Mouse (Mus musculus) MEL (cell line): Measurements from ENCODE around the gene Ppt2. TPM values are rescaled to one million over a fixed set of nuclear protein-coding genes. Genes with fewer than 3 reads are reported as not detected.

Experiments
- DNase-seq: peaks from one replicate; pipeline ENCODE4 v3.0.0; 2011; ENCODE audit warnings: low read depth, low spot score
- H3K27ac ChIP-seq: 2 replicates; pipeline ENCODE4 v1.5.1; 2012; ENCODE audit warnings: low read depth, mild to moderate bottlenecking, control low read depth, low read length, moderate library complexity; ENCODE audit not compliant: control insufficient read depth
- H3K27me3 ChIP-seq, 2 experiments: fragments of 150-350 bp in 1 of 2; sonication (generic) in 1 of 2; 2 replicates each; pipeline ENCODE4 v1.6.1; 2012; ENCODE audit warnings: low read length in 2 of 2, mild to moderate bottlenecking in 2 of 2, improper control_type of control experiment in 1 of 2, moderate library complexity in 1 of 2; ENCODE audit not compliant: insufficient read depth in 2 of 2, control insufficient read depth in 1 of 2
- H3K36me3 ChIP-seq, 2 experiments: 2 replicates each; pipeline ENCODE4 v1.6.1; 2012 to 2014; ENCODE audit warnings: low read length in 2 of 2, improper control_type of control experiment in 1 of 2, inconsistent platforms in 1 of 2, mild to moderate bottlenecking in 1 of 2; ENCODE audit not compliant: insufficient read depth in 2 of 2, control insufficient read depth in 1 of 2
- H3K4me1 ChIP-seq, 2 experiments: fragments of 150-350 bp in 1 of 2; sonication (generic) in 1 of 2; 2 replicates each; pipeline ENCODE4 v1.6.1; 2012; ENCODE audit warnings: low read length in 2 of 2, improper control_type of control experiment in 1 of 2, mild to moderate bottlenecking in 1 of 2; ENCODE audit not compliant: insufficient read depth in 2 of 2, control insufficient read depth in 1 of 2
- H3K4me3 ChIP-seq, 2 experiments: fragments of 150-350 bp in 1 of 2; sonication (generic) in 1 of 2; 2 replicates each; pipeline ENCODE4 v1.5.1; 2012; ENCODE audit warnings: low read depth in 2 of 2, low read length in 2 of 2, mild to moderate bottlenecking in 2 of 2, moderate library complexity in 2 of 2, control low read depth in 1 of 2, improper control_type of control experiment in 1 of 2; ENCODE audit not compliant: control insufficient read depth in 1 of 2, insufficient read depth in 1 of 2
- H3K79me2 ChIP-seq: 2 replicates; pipeline ENCODE4 v1.6.1; 2012; ENCODE audit warnings: mild to moderate bottlenecking, low read length, moderate library complexity; ENCODE audit not compliant: control insufficient read depth, poor library complexity, insufficient read depth
- H3K9ac ChIP-seq: 2 replicates; pipeline ENCODE4 v1.6.1; 2012; ENCODE audit warnings: low read depth, mild to moderate bottlenecking, control low read depth, low read length, moderate library complexity; ENCODE audit not compliant: control insufficient read depth, poor library complexity, severe bottlenecking
- H3K9me3 ChIP-seq: fragments of 150-350 bp; sonication (generic); replicated peaks from 2 replicates; pipeline ENCODE4 v1.6.1; 2012; ENCODE audit warnings: mild to moderate bottlenecking, low read length, improper control_type of control experiment, moderate library complexity; ENCODE audit not compliant: insufficient read depth
- CTCF ChIP-seq, 3 experiments: IDR thresholded peaks in 2 of 3; conservative IDR thresholded peaks in 1 of 3; 2 replicates each; pipeline ENCODE4 v1.5.1; 2011 to 2012; ENCODE audit warnings: low read length in 3 of 3, low read depth in 2 of 3, mild to moderate bottlenecking in 2 of 3, improper control_type of control experiment in 1 of 3, inconsistent platforms in 1 of 3, mixed read lengths in 1 of 3, moderate library complexity in 1 of 3; ENCODE audit not compliant: control insufficient read depth in 1 of 3, insufficient read depth in 1 of 3, poor library complexity in 1 of 3, severe bottlenecking in 1 of 3
- EP300 ChIP-seq, 2 experiments: IDR thresholded peaks; 2 replicates each; pipeline ENCODE4 v1.6.1; 2011; ENCODE audit warnings: improper control_type of control experiment in 2 of 2, low read length in 2 of 2, low read depth in 1 of 2, mild to moderate bottlenecking in 1 of 2
- JUND ChIP-seq: IDR thresholded peaks from 2 replicates; pipeline ENCODE4 v1.6.1; 2011; ENCODE audit warnings: low read depth, mild to moderate bottlenecking, improper control_type of control experiment, low read length
- KAT2A ChIP-seq: conservative IDR thresholded peaks from 2 replicates; pipeline ENCODE4 v1.6.1; 2012; ENCODE audit warnings: low read depth, low read length, improper control_type of control experiment, inconsistent platforms
- MAX ChIP-seq: IDR thresholded peaks from 2 replicates; pipeline ENCODE4 v1.6.1; 2011; ENCODE audit warnings: low read length, improper control_type of control experiment
- MEF2A ChIP-seq: IDR thresholded peaks from 2 replicates; pipeline ENCODE4 v1.6.1; 2014; ENCODE audit warnings: low read depth, mild to moderate bottlenecking, inconsistent platforms, low read length, improper control_type of control experiment; ENCODE audit not compliant: poor library complexity, insufficient replicate concordance, severe bottlenecking; ENCODE audit errors: extremely low read depth
- MXI1 ChIP-seq: IDR thresholded peaks from 2 replicates; pipeline ENCODE4 v1.6.1; 2011; ENCODE audit warnings: mild to moderate bottlenecking, low read depth, low read length, improper control_type of control experiment
- MYB ChIP-seq: IDR thresholded peaks from 2 replicates; pipeline ENCODE4 v1.6.1; 2011; ENCODE audit warnings: mild to moderate bottlenecking, low read depth, low read length, improper control_type of control experiment
- NRF1 ChIP-seq: IDR thresholded peaks from 2 replicates; pipeline ENCODE4 v1.6.1; 2014; ENCODE audit warnings: low read depth, mild to moderate bottlenecking, inconsistent platforms, low read length, improper control_type of control experiment, moderate library complexity; ENCODE audit not compliant: poor library complexity, insufficient read depth, severe bottlenecking
- POLR2A ChIP-seq, 2 experiments: IDR thresholded peaks; 2 replicates each; pipeline ENCODE4 v1.6.1; 2011 to 2012; ENCODE audit warnings: low read length in 2 of 2, mild to moderate bottlenecking in 2 of 2, control low read depth in 1 of 2, improper control_type of control experiment in 1 of 2, low read depth in 1 of 2, moderate library complexity in 1 of 2; ENCODE audit not compliant: control insufficient read depth in 1 of 2, insufficient read depth in 1 of 2, poor library complexity in 1 of 2
- RAD21 ChIP-seq: IDR thresholded peaks from 2 replicates; pipeline ENCODE4 v1.6.1; 2011; ENCODE audit warnings: mild to moderate bottlenecking, low read depth, low read length, improper control_type of control experiment
- RCOR1 ChIP-seq: IDR thresholded peaks from 2 replicates; pipeline ENCODE4 v1.6.1; 2012; ENCODE audit warnings: low read depth, mild to moderate bottlenecking, inconsistent platforms, low read length, improper control_type of control experiment
- SMC3 ChIP-seq: IDR thresholded peaks from 2 replicates; pipeline ENCODE4 v1.6.1; 2011; ENCODE audit warnings: low read depth, low read length, improper control_type of control experiment
- USF1 ChIP-seq: IDR thresholded peaks from 2 replicates; pipeline ENCODE4 v1.6.1; 2014; ENCODE audit warnings: low read depth, mild to moderate bottlenecking, inconsistent platforms, low read length, improper control_type of control experiment, moderate library complexity
- USF2 ChIP-seq, 2 experiments: IDR thresholded peaks; 2 replicates each; pipeline ENCODE4 v1.6.1; 2011 to 2012; ENCODE audit warnings: improper control_type of control experiment in 2 of 2, low read length in 2 of 2, borderline replicate concordance in 1 of 2, inconsistent platforms in 1 of 2, low read depth in 1 of 2, mild to moderate bottlenecking in 1 of 2; ENCODE audit not compliant: insufficient read depth in 1 of 2
- ZC3H11A ChIP-seq: IDR thresholded peaks from 2 replicates; pipeline ENCODE4 v1.6.1; 2012; ENCODE audit warnings: low read depth, mild to moderate bottlenecking, inconsistent platforms, low read length, improper control_type of control experiment
- ZKSCAN1 ChIP-seq: IDR thresholded peaks from 2 replicates; pipeline ENCODE4 v1.6.1; 2012; ENCODE audit warnings: low read depth, mild to moderate bottlenecking, inconsistent platforms, low read length, improper control_type of control experiment, moderate library complexity
- ZNF384 ChIP-seq: IDR thresholded peaks from 2 replicates; pipeline ENCODE4 v1.6.1; 2012; ENCODE audit warnings: low read depth, mild to moderate bottlenecking, inconsistent platforms, low read length, improper control_type of control experiment
- polyA plus RNA-seq, 2 experiments: library from polyadenylated mRNA; stranded (reverse) in 1 of 2; unstranded in 1 of 2; fragments of >175 nt in 1 of 2; fragments of >200 nt in 1 of 2; gene quantifications; 2 replicates each; pipeline versions ENCODE4 v1.2.1 to v1.2.4; 2012; ENCODE audit warnings: low replicate concordance in 2 of 2, low read depth in 1 of 2; ENCODE audit not compliant: insufficient read length in 2 of 2, insufficient read depth in 1 of 2, missing spikeins in 1 of 2
- total RNA-seq: library from RNA; depleted of rRNA; stranded (reverse); fragments of 300-350 nt; gene quantifications from 2 replicates; pipeline ENCODE4 v1.2.3, GENCODE M21; 2012

Gene Ppt2
- total and polyA plus RNA-seq, 3 experiments = 29.2 to 147 (median 67.1) TPM

GRCm38 (mm10) chr17:34655581-34655991 is 27.3 kb upstream of the Ppt2 start:
- Histone ChIP-seq H3K79me2 (no peaks in the 10 kb centered on the region), H3K27me3 (no peaks in the 10 kb centered on the region), H3K36me3 (no peaks in the 10 kb centered on the region; a peak in 1 of 4 replicates), H3K9me3 (no peaks in the 10 kb centered on the region), H3K4me1 (peaks cover 0 to 14% of the 10 kb centered on the region in 2 experiments; a peak in 3 of 4 replicates)
- TF ChIP-seq POLR2A (IDR thresholded peaks at IDR 0.05; ENCODE audit: control insufficient read depth in 1 of 2, insufficient read depth in 1 of 2, low read depth in 1 of 2, low read length in 2 of 2, poor library complexity in 1 of 2) = peak in 1 of 2 experiments; percentile 9; a peak in 1 of 4 replicates
- no peak for TF ChIP-seq MEF2A
- TF ChIP-seq, all 39 proteins: peak for 1
- H3K9ac ChIP-seq = no peak overlapping the region
- no peak for DNase-seq
- H3K4me3 ChIP-seq = no peak overlapping the region
- H3K27ac ChIP-seq = no peak overlapping the region

DNA sequence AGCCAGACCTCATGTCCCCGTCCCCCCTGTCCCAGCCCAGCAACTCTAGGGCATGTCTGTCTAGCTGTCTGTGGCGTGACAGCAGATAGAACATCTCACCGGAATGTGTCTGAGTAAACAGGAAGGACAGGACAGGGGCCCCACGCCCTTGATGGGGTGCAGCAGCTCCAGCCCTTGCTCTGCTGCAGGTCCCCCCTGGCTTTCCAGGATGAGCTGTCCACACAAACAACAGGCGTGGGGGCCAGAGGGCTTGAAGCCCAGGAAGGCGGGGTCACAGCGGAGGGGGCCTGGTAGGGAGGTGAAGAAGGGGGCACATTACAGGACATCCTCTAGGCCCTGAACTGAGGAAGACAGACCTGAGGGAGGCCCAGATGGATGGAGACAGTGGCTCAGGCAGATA is 26.9 kb upstream of the Ppt2 start:
- Histone ChIP-seq H3K4me3 (no peak overlapping the region), H3K4me1 (peaks cover 0 to 11% of the 10 kb centered on the region in 2 experiments; a peak in 2 of 4 replicates), H3K36me3 (no peaks in the 10 kb centered on the region; a peak in 1 of 4 replicates), H3K27me3 (no peaks in the 10 kb centered on the region), H3K27ac (no peak overlapping the region), H3K9me3 (no peaks in the 10 kb centered on the region), H3K79me2 (no peaks in the 10 kb centered on the region), H3K9ac (no peak overlapping the region)
- DNase-seq = no peak
- TF ChIP-seq RCOR1 (no peak), ZC3H11A (no peak), MEF2A (no peak)

GRCm38 (mm10) chr17:34654392-34654791 is 26.1 kb upstream of the Ppt2 start:
- no peak overlapping the region for H3K27ac ChIP-seq
- H3K4me3 ChIP-seq = no peak overlapping the region
- no peaks in the 10 kb centered on the region for H3K9me3 ChIP-seq
- no peaks in the 10 kb centered on the region for H3K79me2 ChIP-seq
- no peak for TF ChIP-seq MYB
- TF ChIP-seq USF2 (IDR thresholded peaks at IDR 0.05; ENCODE audit: borderline replicate concordance in 1 of 2, insufficient read depth in 1 of 2, low read depth in 1 of 2, low read length in 2 of 2) = no peak
- H3K4me1 ChIP-seq = peaks cover 0 to 5% of the 10 kb centered on the region in 2 experiments; a peak in 1 of 4 replicates
- DNase-seq = no peak
- no peaks in the 10 kb centered on the region for H3K36me3 ChIP-seq
- no peaks in the 10 kb centered on the region for H3K27me3 ChIP-seq
- no peak overlapping the region for H3K9ac ChIP-seq

DNA sequence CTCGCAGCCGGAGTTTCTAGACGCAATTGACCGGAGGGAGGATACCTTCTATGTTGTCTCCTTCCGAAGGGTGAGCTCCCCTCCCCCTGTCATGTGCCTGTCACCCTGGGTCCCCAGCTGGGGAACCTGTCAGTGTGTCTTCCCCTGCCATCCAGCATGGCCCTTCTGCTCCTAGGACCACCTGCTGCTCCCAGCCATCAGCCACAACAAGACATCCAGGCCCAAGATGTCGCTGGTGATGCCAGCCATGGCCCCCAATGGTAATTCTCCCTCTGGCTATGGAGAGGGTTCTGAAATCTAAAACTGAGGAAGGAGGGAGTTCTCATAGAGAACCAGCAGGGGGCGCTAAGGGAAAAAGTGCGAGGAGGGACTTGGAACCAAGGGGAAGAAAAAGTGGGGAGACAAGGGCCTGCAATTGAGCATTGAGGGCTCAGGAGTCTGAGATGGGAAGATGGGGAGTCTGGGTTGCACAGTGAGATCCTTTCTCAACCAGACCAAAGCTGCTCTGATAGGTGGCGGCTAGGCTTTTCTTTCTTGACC is 25.5 kb upstream of the Ppt2 start:
- Histone ChIP-seq H3K27ac (no peak overlapping the region), H3K27me3 (no peaks in the 10 kb centered on the region), H3K9ac (no peak overlapping the region), H3K4me1 (no peaks in the 10 kb centered on the region), H3K9me3 (no peaks in the 10 kb centered on the region), H3K79me2 (no peaks in the 10 kb centered on the region), H3K4me3 (no peak overlapping the region), H3K36me3 (no peaks in the 10 kb centered on the region)
- DNase-seq = peak; percentile 79
- TF ChIP-seq ZKSCAN1 (no peak), NRF1 (no peak), CTCF (IDR thresholded peaks at IDR 0.05 in 2 of 3, conservative IDR thresholded peaks at IDR 0.05 in 1 of 3; ENCODE audit: control insufficient read depth in 1 of 3, insufficient read depth in 1 of 3, low read depth in 2 of 3, low read length in 3 of 3, poor library complexity in 1 of 3, severe bottlenecking in 1 of 3) (peak; percentile 71 to 74 (median 71)), ZNF384 (no peak), SMC3 (peak; percentile 58), EP300 (IDR thresholded peaks at IDR 0.05; ENCODE audit: low read depth in 1 of 2, low read length in 2 of 2) (no peak), POLR2A (IDR thresholded peaks at IDR 0.05; ENCODE audit: control insufficient read depth in 1 of 2, insufficient read depth in 1 of 2, low read depth in 1 of 2, low read length in 2 of 2, poor library complexity in 1 of 2) (no peak), USF1 (no peak), MXI1 (no peak), MAX (no peak), RAD21 (peak; percentile 25), KAT2A (no peak), JUND (no peak), ZC3H11A (no peak), MYB (no peak)
